Mouse (Mus musculus): ENCODE results near the gene Psip1.

Psip1 gene

DNA sequence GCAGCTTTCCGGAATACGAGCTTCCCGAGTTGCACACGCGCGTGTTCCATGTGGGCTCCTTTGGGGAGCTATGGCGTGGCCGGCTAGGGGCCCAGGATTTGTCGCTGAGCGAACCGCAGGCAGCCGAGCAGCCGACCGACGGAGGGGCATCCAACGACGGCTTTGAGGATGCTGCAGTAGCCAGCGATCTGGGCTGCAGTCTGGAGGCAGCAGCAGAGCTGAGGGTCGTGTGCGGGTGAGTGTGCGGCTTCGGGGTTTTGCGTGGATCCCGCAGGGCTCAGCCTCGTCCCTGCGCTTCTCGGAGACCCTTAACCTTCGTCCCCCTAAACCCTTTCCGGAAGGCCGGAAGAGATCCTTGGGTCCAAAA is 68.5 kb downstream of the Psip1 start:
- no peak for DNase-seq (ENCODE audit: low spot score in 2 of 2)

DNA sequence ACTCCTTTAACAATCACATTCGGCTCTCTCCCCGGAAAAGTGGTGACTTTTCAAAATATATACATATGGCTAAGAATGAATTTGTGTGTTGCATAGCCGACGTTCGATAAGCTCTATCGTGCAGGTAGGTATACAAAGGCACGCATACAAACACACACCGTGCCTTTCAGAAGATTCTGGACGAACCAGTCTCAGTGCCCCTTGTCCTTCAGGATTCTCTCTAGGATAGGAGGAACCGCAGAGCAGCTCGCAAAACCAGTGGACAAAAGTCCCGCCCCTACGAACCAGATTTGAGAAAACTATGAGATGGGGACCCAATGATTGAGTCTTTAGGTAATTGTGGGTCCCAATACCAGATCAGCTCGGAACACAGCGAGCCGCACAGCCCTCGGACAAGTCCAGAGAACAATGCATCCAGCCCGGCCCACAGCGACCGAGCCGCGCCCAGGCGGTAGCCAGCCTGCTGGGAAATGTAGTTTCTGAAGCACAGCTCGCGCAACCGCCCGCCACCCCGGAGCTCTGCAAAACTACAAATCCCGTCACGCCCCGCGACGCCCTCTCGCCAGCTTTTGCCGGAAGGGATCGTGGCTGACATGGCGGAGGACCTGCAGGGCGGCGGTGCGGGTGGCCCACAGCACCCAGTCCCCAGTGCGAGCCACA is 69.0 kb downstream of the Psip1 start, which contains the start of gene Snapc3:
Gene Snapc3, plus strand, starts transcription at position 565 of the 660 bp plus-strand sequence.
- DNase-seq (ENCODE audit: low spot score in 2 of 2): peak; percentile 95 to 96

DNA sequence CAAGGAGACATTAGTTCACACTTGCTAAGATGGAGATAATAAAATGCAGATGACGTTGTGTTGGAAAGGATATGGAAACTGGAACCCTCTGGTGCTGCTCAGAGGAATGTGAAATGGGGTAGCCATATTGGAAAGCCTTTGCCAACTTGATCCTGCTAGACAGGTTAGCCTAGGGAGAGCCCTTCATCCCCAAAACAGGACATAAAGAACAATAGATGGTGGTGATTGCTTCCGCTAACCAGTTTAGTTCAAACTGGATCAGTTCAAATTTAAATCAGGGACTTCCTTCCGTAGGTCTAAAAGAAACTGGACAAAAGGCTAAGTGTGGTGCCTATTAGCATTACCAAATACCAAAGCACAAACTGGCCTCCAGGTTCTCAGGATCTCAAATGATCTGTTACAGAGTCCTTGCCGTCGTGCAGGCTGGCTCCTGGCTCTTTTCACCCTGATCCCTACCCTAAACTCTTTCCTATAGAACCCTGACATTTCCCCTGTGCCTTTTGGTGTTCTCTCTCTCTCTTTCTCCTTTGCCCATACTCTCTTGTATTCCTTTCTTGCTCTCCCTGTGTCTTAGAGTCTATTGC is 71.9 kb downstream of the Psip1 start:
- DNase-seq (ENCODE audit: low spot score in 2 of 2): no peak

DNA sequence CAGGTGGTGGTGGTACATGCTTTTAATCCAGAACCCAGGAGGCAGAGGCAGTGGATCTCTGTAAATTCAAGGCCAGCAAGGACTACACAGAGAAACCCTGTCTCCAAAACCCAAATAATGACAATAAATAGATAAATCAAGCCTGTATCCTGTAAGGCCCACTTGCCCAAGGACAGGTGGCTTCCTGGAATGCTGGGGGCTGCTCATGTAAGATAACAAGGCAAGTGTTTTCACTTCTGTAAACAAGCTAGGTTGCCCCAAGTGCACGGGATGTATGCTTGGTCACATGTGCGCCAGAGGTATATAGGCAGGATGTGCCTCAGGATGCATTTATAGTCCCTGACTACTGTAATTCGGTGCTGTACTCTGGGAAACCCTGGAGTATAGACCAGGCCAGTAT is 74.2 kb downstream of the Psip1 start:
- no peak for DNase-seq (ENCODE audit: low spot score in 2 of 2)

- DNase-seq (ENCODE audit: low spot score in 2 of 2): peak in 1 of 2 experiments; percentile 10
Measured at GRCm38 (mm10) chr4:83409867-83410505, 76.3 kb downstream of the Psip1 start.

- no peak for DNase-seq (ENCODE audit: low spot score in 2 of 2)
Measured at GRCm38 (mm10) chr4:83407688-83408087, 78.6 kb downstream of the Psip1 start.
